Mouse (Mus musculus) forebrain, embryonic 13.5 days (tissue): Measurements from ENCODE around the gene Fcgr4. TPM values are rescaled to one million over a fixed set of nuclear protein-coding genes. Genes with fewer than 3 reads are reported as not detected.
"Not testable (repeated sequence)": the region's sequence is repeated elsewhere in the genome, so short reads cannot be mapped to it uniquely, and the experiment has no call there.

Source experiments
- ATAC-seq: fragments of 200-750 bp; cut with Nextera tagmentation; 2 replicates; pipeline ENCODE4 v1.8.0; 2017
- H3K27ac ChIP-seq: fragments of 300-500 bp; sonication (generic); 2 replicates; pipeline ENCODE4 v1.5.1; 2015; ENCODE audit warnings: inconsistent platforms, mild to moderate bottlenecking, moderate library complexity
- H3K27me3 ChIP-seq: fragments of 300-500 bp; sonication (generic); 2 replicates; pipeline ENCODE4 v1.6.1; 2015; ENCODE audit warnings: mild to moderate bottlenecking, inconsistent platforms
- H3K36me3 ChIP-seq: fragments of 300-500 bp; sonication (generic); 2 replicates; pipeline ENCODE4 v1.6.1; 2015; ENCODE audit warnings: mild to moderate bottlenecking, inconsistent platforms; ENCODE audit not compliant: poor library complexity, severe bottlenecking
- H3K4me1 ChIP-seq: fragments of 300-500 bp; sonication (generic); 2 replicates; pipeline ENCODE4 v1.6.1; 2015; ENCODE audit warnings: inconsistent platforms
- H3K4me2 ChIP-seq: fragments of 300-500 bp; sonication (generic); 2 replicates; pipeline ENCODE4 v1.6.1; 2015; ENCODE audit warnings: inconsistent platforms, mild to moderate bottlenecking, moderate library complexity
- H3K4me3 ChIP-seq: fragments of 300-500 bp; sonication (generic); 2 replicates; pipeline ENCODE4 v1.5.1; 2015; ENCODE audit warnings: mild to moderate bottlenecking, inconsistent platforms
- H3K9ac ChIP-seq: fragments of 300-500 bp; sonication (generic); 2 replicates; pipeline ENCODE4 v1.6.1; 2015; ENCODE audit warnings: mild to moderate bottlenecking, inconsistent platforms
- H3K9me3 ChIP-seq: fragments of 300-500 bp; sonication (generic); replicated peaks from 2 replicates; pipeline ENCODE4 v1.6.1; 2016; ENCODE audit warnings: inconsistent platforms
- WGBS: fragments of 180-500 bp; shearing (Covaris S2); methylation state at CpG from one replicate; pipeline ENCODE4 v1.1.7; 2015; 5-methylcytosine and 5-hydroxymethylcytosine counted together
- polyA plus RNA-seq: library from polyadenylated mRNA; unstranded; fragments of >200 nt; fragmentation: Nextera tagmentation; extraction: Ambion mirVana; gene quantifications from 2 replicates; pipeline ENCODE4 v1.2.1, GENCODE M21; 2015

Fcgr4 gene
- polyA plus RNA-seq, 1 experiment from 2014 or later: not detected

- H3K27ac ChIP-seq: no peak overlapping the region
- WGBS: 93% methylated on average over 3 of the region's 3 CpGs
- no peak for ATAC-seq
- H3K9me3 ChIP-seq: no peaks in the 10 kb centered on the region
- H3K27me3 ChIP-seq: peaks cover 29% of the 10 kb centered on the region
- H3K36me3 ChIP-seq: no peaks in the 10 kb centered on the region
- H3K4me1 ChIP-seq: peaks cover 6% of the 10 kb centered on the region
- H3K4me3 ChIP-seq: no peak overlapping the region
- H3K4me2 ChIP-seq: no peak overlapping the region
- H3K9ac ChIP-seq: no peak overlapping the region
Measured at GRCm38 (mm10) chr1:171061566-171061965, 42.8 kb downstream of the Fcgr4 start.

GRCm38 (mm10) chr1:171063569-171064490 is 45.1 kb downstream of the Fcgr4 start:
- Histone ChIP-seq H3K4me2 (peak overlapping the region; percentile 50), H3K4me3 (peak overlapping the region; percentile 34), H3K27me3 (peaks cover 36% of the 10 kb centered on the region), H3K9ac (0 out of 2 replicates have a peak overlapping the region, but pooled peaks have one; percentile 1)
- H3K36me3 ChIP-seq, H3K4me1 ChIP-seq, H3K9me3 ChIP-seq, H3K27ac ChIP-seq: not testable (repeated sequence)
- ATAC-seq: peak; percentile 72
- WGBS: 8% methylated on average over 40 of the region's 61 CpGs

- 0 out of 2 replicates have a peak within 1 kb of the TSS, but pooled peaks have one; percentile 1 for H3K9ac ChIP-seq
- not testable (repeated sequence) for H3K9me3 ChIP-seq, H3K4me1 ChIP-seq, H3K27ac ChIP-seq, H3K36me3 ChIP-seq
- peak; percentile 61 for ATAC-seq
- peak within 1 kb of the TSS; percentile 51 for H3K4me2 ChIP-seq
- peak within 1 kb of the TSS; percentile 34 for H3K4me3 ChIP-seq
- WGBS: 2% methylated on average over 41 of the region's 75 CpGs
- peaks cover 40% of the 10 kb centered on the region for H3K27me3 ChIP-seq
Measured at GRCm38 (mm10) chr1:171064491-171065242, 45.9 kb downstream of the Fcgr4 start, which contains the start of gene Fcgr3. Gene Fcgr3 (minus strand): TSS chr1:171064935.

GRCm38 (mm10) chr1:171065243-171065587 is 46.5 kb downstream of the Fcgr4 start:
- peak; percentile 44 for ATAC-seq
- Histone ChIP-seq H3K27me3 (peaks cover 44% of the 10 kb centered on the region), H3K4me2 (peak overlapping the region; percentile 51), H3K4me3 (peak overlapping the region; percentile 33)
- not testable (repeated sequence) for H3K27ac ChIP-seq, H3K9me3 ChIP-seq, H3K4me1 ChIP-seq, H3K36me3 ChIP-seq, H3K9ac ChIP-seq
- under 1% methylated on average over 23 of the region's 35 CpGs for WGBS

GRCm38 (mm10) chr1:171065768-171066167 is 47.0 kb downstream of the Fcgr4 start:
- H3K4me2 ChIP-seq: peak overlapping the region; percentile 47
- not testable (repeated sequence) for H3K9ac ChIP-seq, H3K36me3 ChIP-seq, H3K27ac ChIP-seq, H3K4me1 ChIP-seq, H3K9me3 ChIP-seq
- H3K27me3 ChIP-seq: peaks cover 45% of the 10 kb centered on the region
- WGBS: 6% methylated on average over 31 of the region's 45 CpGs
- peak overlapping the region; percentile 31 for H3K4me3 ChIP-seq
- peak; percentile 25 for ATAC-seq

- H3K27me3 ChIP-seq: peaks cover 51% of the 10 kb centered on the region
- not testable (repeated sequence) for H3K4me3 ChIP-seq, H3K9me3 ChIP-seq, H3K36me3 ChIP-seq, H3K27ac ChIP-seq, H3K4me1 ChIP-seq, H3K4me2 ChIP-seq, H3K9ac ChIP-seq
- peak; percentile 20 for ATAC-seq
- WGBS: 14% methylated on average over 3 of the region's 10 CpGs
Measured at GRCm38 (mm10) chr1:171066583-171066982, 47.9 kb downstream of the Fcgr4 start.

GRCm38 (mm10) chr1:171067928-171068327 is 49.2 kb downstream of the Fcgr4 start:
- not testable (repeated sequence) for ATAC-seq, H3K9ac ChIP-seq, H3K4me1 ChIP-seq, H3K4me2 ChIP-seq, H3K27ac ChIP-seq, H3K36me3 ChIP-seq, H3K4me3 ChIP-seq, H3K9me3 ChIP-seq
- peaks cover 50% of the 10 kb centered on the region for H3K27me3 ChIP-seq
- WGBS: 60% methylated on average over 5 of the region's 5 CpGs

GRCm38 (mm10) chr1:171069508-171069907 is 50.8 kb downstream of the Fcgr4 start:
- not testable (repeated sequence) for H3K4me1 ChIP-seq, H3K9me3 ChIP-seq, ATAC-seq, H3K4me3 ChIP-seq, H3K9ac ChIP-seq, H3K36me3 ChIP-seq, H3K4me2 ChIP-seq, H3K27ac ChIP-seq
- WGBS: 67% methylated on average over 3 of the region's 3 CpGs
- H3K27me3 ChIP-seq: peaks cover 45% of the 10 kb centered on the region

- H3K9ac ChIP-seq, H3K9me3 ChIP-seq, H3K36me3 ChIP-seq, ATAC-seq, H3K4me3 ChIP-seq, H3K4me1 ChIP-seq, H3K27ac ChIP-seq: not testable (repeated sequence)
- WGBS: 25% methylated on average over 16 of the region's 16 CpGs
- H3K4me2 ChIP-seq: peak overlapping the region; percentile 37
- H3K27me3 ChIP-seq: peaks cover 36% of the 10 kb centered on the region
Measured at GRCm38 (mm10) chr1:171070879-171071278, 52.2 kb downstream of the Fcgr4 start.

GRCm38 (mm10) chr1:171071726-171072125 is 53.0 kb downstream of the Fcgr4 start:
- not testable (repeated sequence) for H3K27ac ChIP-seq, H3K36me3 ChIP-seq, H3K4me1 ChIP-seq, H3K4me3 ChIP-seq, H3K4me2 ChIP-seq, H3K9ac ChIP-seq, H3K9me3 ChIP-seq
- no CpG with 5 or more reads among the region's 35 CpGs for WGBS
- peak; percentile 60 for ATAC-seq
- peaks cover 29% of the 10 kb centered on the region for H3K27me3 ChIP-seq

- H3K27me3 ChIP-seq: peaks cover 32% of the 10 kb centered on the region
- not testable (repeated sequence) for H3K27ac ChIP-seq, H3K4me2 ChIP-seq, H3K36me3 ChIP-seq, H3K9ac ChIP-seq, H3K4me3 ChIP-seq, H3K4me1 ChIP-seq, H3K9me3 ChIP-seq
- ATAC-seq: peak; percentile 52
- WGBS: no CpG with 5 or more reads among the region's 45 CpGs
Measured at GRCm38 (mm10) chr1:171072217-171072616, 53.5 kb downstream of the Fcgr4 start.

GRCm38 (mm10) chr1:171074283-171074682 is 55.6 kb downstream of the Fcgr4 start:
- not testable (repeated sequence) for H3K4me1 ChIP-seq
- WGBS: 20% methylated on average over 5 of the region's 10 CpGs

More at GRCm38 (mm10) chr1:171074283-171074682, 55.6 kb downstream of the Fcgr4 start:
- H3K36me3 ChIP-seq, H3K27ac ChIP-seq, H3K4me3 ChIP-seq, H3K9me3 ChIP-seq, H3K4me2 ChIP-seq, H3K9ac ChIP-seq: not testable (repeated sequence)
- peaks cover 42% of the 10 kb centered on the region for H3K27me3 ChIP-seq
- ATAC-seq: peak; percentile 5; the same call in 1 of the 2 replicates
